Mouse (Mus musculus) hindbrain, embryonic 14.5 days (tissue): ENCODE results near the gene Prm1. TPM values are rescaled to one million over a fixed set of nuclear protein-coding genes. Genes with fewer than 3 reads are reported as not detected.

Source experiments
- ATAC-seq: fragments of 200-750 bp; cut with Nextera tagmentation; 2 replicates; pipeline ENCODE4 v1.8.0; 2017; ENCODE audit warnings: moderate number of reproducible peaks, mild to moderate bottlenecking, moderate TSS enrichment, moderate library complexity; ENCODE audit not compliant: low FRiP score
- DNase-seq: peaks from one replicate; pipeline ENCODE4 v3.0.0-alpha.2; 2015; ENCODE audit warnings: low spot score
- H3K27ac ChIP-seq: fragments of 300-500 bp; sonication (generic); 2 replicates; pipeline ENCODE4 v1.5.1; 2014; ENCODE audit warnings: mild to moderate bottlenecking, moderate library complexity
- H3K27me3 ChIP-seq: fragments of 300-500 bp; sonication (generic); 2 replicates; pipeline ENCODE4 v1.6.1; 2014; ENCODE audit warnings: mild to moderate bottlenecking, low read length, mixed read lengths; ENCODE audit not compliant: control insufficient read depth, insufficient read depth
- H3K36me3 ChIP-seq: fragments of 300-500 bp; sonication (generic); replicated peaks from 2 replicates; pipeline ENCODE4 v1.6.1; 2014; ENCODE audit not compliant: control insufficient read depth, insufficient read depth
- H3K4me1 ChIP-seq: fragments of 300-500 bp; sonication (generic); replicated peaks from 2 replicates; pipeline ENCODE4 v1.6.1; 2014; ENCODE audit warnings: antibody characterized with exemption, low read length, mixed read lengths; ENCODE audit not compliant: control insufficient read depth, insufficient read depth
- H3K4me2 ChIP-seq: fragments of 300-500 bp; sonication (generic); replicated peaks from 2 replicates; pipeline ENCODE4 v1.6.1; 2014; ENCODE audit warnings: mild to moderate bottlenecking, moderate library complexity
- H3K4me3 ChIP-seq: fragments of 300-500 bp; sonication (generic); replicated peaks from 2 replicates; pipeline ENCODE4 v1.5.1; 2014; ENCODE audit warnings: mild to moderate bottlenecking, low read length
- H3K9ac ChIP-seq: fragments of 300-500 bp; sonication (generic); 2 replicates; pipeline ENCODE4 v1.6.1; 2014
- H3K9me3 ChIP-seq: fragments of 300-500 bp; sonication (generic); 2 replicates; pipeline ENCODE4 v1.6.1; 2016; ENCODE audit warnings: low read length; ENCODE audit not compliant: control insufficient read depth
- WGBS: fragments of 180-500 bp; shearing (Covaris S2); extraction: QIAGEN DNeasy Blood & Tissue Kit; methylation state at CpG from one replicate; pipeline ENCODE4 v1.1.7; 2014; 5-methylcytosine and 5-hydroxymethylcytosine counted together
- polyA plus RNA-seq: library from polyadenylated mRNA; unstranded; fragments of >200 nt; fragmentation: Nextera tagmentation; extraction: Ambion mirVana; gene quantifications from 2 replicates; pipeline ENCODE4 v1.2.1, GENCODE M21; 2014

Prm1 gene
- polyA plus RNA-seq, 1 experiment from 2014 or later = 0.96 TPM

- Histone ChIP-seq H3K9me3 (no peaks in the 10 kb centered on the region), H3K27me3 (peaks cover 22% of the 10 kb centered on the region), H3K4me1 (peaks cover 28% of the 10 kb centered on the region), H3K4me3 (peak within 1 kb of the TSS; percentile 49), H3K36me3 (no peaks in the 10 kb centered on the region), H3K27ac (peak within 1 kb of the TSS; percentile 85), H3K9ac (peak within 1 kb of the TSS; percentile 72), H3K4me2 (peak within 1 kb of the TSS; percentile 97)
- peak; percentile 88 for ATAC-seq
- under 1% methylated on average over 56 of the region's 59 CpGs for WGBS
- DNase-seq = peak; percentile 82
Observed at GRCm38 (mm10) chr16:10785371-10786231, 20.0 kb downstream of the Prm1 start, which contains the start of gene Socs1. TSS of gene Socs1 (minus strand) at chr16:10785536.

GRCm38 (mm10) chr16:10784793-10785370, 20.8 kb downstream of the Prm1 start:
- WGBS = 0% methylated on average over 34 of the region's 55 CpGs

DNA sequence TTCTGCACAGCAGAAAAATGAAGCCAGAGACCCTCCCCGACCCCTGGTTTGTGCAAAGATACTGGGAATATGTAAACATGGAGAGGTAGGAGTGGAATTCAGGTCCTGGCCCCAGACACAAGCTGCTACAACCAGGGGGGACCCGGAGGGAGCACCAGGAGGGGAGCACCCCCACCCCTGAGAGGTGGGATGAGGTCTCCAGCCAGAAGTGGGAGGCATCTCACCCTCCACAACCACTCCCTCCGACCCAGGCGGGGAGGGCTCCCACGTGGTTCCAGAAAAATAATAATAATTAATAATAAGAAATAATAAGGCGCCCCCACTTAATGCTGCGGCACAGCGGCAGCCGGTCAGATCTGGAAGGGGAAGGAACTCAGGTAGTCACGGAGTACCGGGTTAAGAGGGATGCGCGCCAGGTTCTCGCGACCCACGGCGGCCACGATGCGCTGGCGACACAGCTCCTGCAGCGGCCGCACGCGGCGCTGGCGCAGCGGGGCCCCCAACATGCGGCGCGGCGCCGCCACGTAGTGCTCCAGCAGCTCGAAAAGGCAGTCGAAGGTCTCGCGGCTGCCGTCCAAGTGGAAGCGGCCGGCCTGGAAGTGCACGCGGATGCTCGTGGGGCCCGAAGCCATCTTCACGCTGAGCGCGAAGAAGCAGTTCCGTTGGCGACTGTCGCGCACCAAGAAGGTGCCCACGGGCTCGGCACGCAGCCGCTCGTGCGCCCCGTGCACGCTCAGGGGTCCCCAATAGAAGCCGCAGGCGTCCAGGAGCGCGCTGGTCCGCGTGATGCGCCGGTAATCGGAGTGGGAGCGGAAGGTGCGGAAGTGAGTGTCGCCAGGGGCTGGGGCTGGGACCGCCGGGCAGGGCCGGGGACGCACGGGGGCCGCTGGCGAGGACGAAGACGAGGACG, 21.5 kb downstream of the Prm1 start:
- WGBS = 3% methylated on average over 81 of the region's 81 CpGs
- peak overlapping the region; percentile 49 for H3K4me3 ChIP-seq
- peaks cover 28% of the 10 kb centered on the region for H3K4me1 ChIP-seq
- peak overlapping the region; percentile 85 for H3K27ac ChIP-seq
- peak overlapping the region; percentile 97 for H3K4me2 ChIP-seq
- H3K27me3 ChIP-seq = peaks cover 22% of the 10 kb centered on the region
- ATAC-seq (no peak), DNase-seq (peak; percentile 58)
- no peaks in the 10 kb centered on the region for H3K9me3 ChIP-seq
- H3K9ac ChIP-seq = peak overlapping the region; percentile 72
- no peaks in the 10 kb centered on the region for H3K36me3 ChIP-seq

More at GRCm38 (mm10) chr16:10784793-10785370, 20.8 kb downstream of the Prm1 start:
- H3K9ac ChIP-seq = peak overlapping the region; percentile 72
- ATAC-seq = peak; percentile 86
- H3K4me3 ChIP-seq = peak overlapping the region; percentile 49
- peak; percentile 91 for DNase-seq
- H3K27me3 ChIP-seq = peaks cover 22% of the 10 kb centered on the region
- H3K36me3 ChIP-seq = no peaks in the 10 kb centered on the region
- peak overlapping the region; percentile 85 for H3K27ac ChIP-seq
- H3K4me2 ChIP-seq = peak overlapping the region; percentile 97
- peaks cover 28% of the 10 kb centered on the region for H3K4me1 ChIP-seq
- H3K9me3 ChIP-seq = no peaks in the 10 kb centered on the region

- no peak for DNase-seq
- 74% methylated on average over 8 of the region's 8 CpGs for WGBS
- Histone ChIP-seq H3K4me1 (peaks cover 28% of the 10 kb centered on the region), H3K4me3 (peak overlapping the region; percentile 49), H3K9ac (no peak overlapping the region), H3K27ac (no peak overlapping the region), H3K36me3 (no peaks in the 10 kb centered on the region), H3K9me3 (no peaks in the 10 kb centered on the region), H3K27me3 (peaks cover 22% of the 10 kb centered on the region), H3K4me2 (peak overlapping the region; percentile 97)
- no peak for ATAC-seq
Observed at GRCm38 (mm10) chr16:10783451-10783850, 22.2 kb downstream of the Prm1 start.

- no peak for DNase-seq
- H3K4me2 ChIP-seq = peak overlapping the region; percentile 97
- H3K36me3 ChIP-seq = no peaks in the 10 kb centered on the region
- no peak overlapping the region for H3K9ac ChIP-seq
- H3K27ac ChIP-seq = no peak overlapping the region
- H3K4me3 ChIP-seq = no peak overlapping the region
- peaks cover 28% of the 10 kb centered on the region for H3K4me1 ChIP-seq
- H3K9me3 ChIP-seq = no peaks in the 10 kb centered on the region
- WGBS = 57% methylated on average over 1 of the region's 1 CpGs
- H3K27me3 ChIP-seq = peaks cover 22% of the 10 kb centered on the region
- no peak for ATAC-seq
Observed at GRCm38 (mm10) chr16:10783152-10783434, 22.5 kb downstream of the Prm1 start.

GRCm38 (mm10) chr16:10782377-10783151, 23.1 kb downstream of the Prm1 start:
- Histone ChIP-seq H3K36me3 (no peaks in the 10 kb centered on the region), H3K4me1 (peaks cover 28% of the 10 kb centered on the region), H3K4me2 (peak overlapping the region; percentile 97; the same call in 1 of the 2 replicates), H3K4me3 (no peak overlapping the region), H3K9me3 (no peaks in the 10 kb centered on the region), H3K27me3 (peaks cover 22% of the 10 kb centered on the region), H3K9ac (peak overlapping the region; percentile 16; the same call in 1 of the 2 replicates), H3K27ac (no peak overlapping the region)
- ATAC-seq = no peak
- DNase-seq = no peak
- 40% methylated on average over 6 of the region's 6 CpGs for WGBS

GRCm38 (mm10) chr16:10781862-10782371, 23.7 kb downstream of the Prm1 start:
- Histone ChIP-seq H3K9ac (0 out of 2 replicates have a peak overlapping the region, but pooled peaks have one; percentile 16), H3K27me3 (peaks cover 22% of the 10 kb centered on the region), H3K9me3 (no peaks in the 10 kb centered on the region), H3K36me3 (no peaks in the 10 kb centered on the region), H3K4me3 (no peak overlapping the region), H3K4me1 (peaks cover 28% of the 10 kb centered on the region), H3K27ac (no peak overlapping the region), H3K4me2 (no peak overlapping the region)
- WGBS = 43% methylated on average over 9 of the region's 9 CpGs
- ATAC-seq = no peak
- no peak for DNase-seq

GRCm38 (mm10) chr16:10780631-10781120, 25.0 kb downstream of the Prm1 start:
- 89% methylated on average over 5 of the region's 5 CpGs for WGBS
- Histone ChIP-seq H3K27me3 (peaks cover 22% of the 10 kb centered on the region), H3K4me1 (peaks cover 23% of the 10 kb centered on the region; the same call in 1 of the 2 replicates), H3K27ac (no peak overlapping the region), H3K9ac (no peak overlapping the region), H3K36me3 (no peaks in the 10 kb centered on the region), H3K4me2 (no peak overlapping the region), H3K9me3 (no peaks in the 10 kb centered on the region), H3K4me3 (no peak overlapping the region)
- DNase-seq (no peak), ATAC-seq (no peak)
